Mouse (Mus musculus): ENCODE data around the gene C2cd4b. TPM values are rescaled to one million over a fixed set of nuclear protein-coding genes. Genes with fewer than 3 reads are reported as not detected.

C2cd4b gene
- polyA plus RNA-seq (2012; rRNA removed; ENCODE audit: low replicate concordance) = 5.4 and 14.9 TPM in 2 replicates

DNA sequence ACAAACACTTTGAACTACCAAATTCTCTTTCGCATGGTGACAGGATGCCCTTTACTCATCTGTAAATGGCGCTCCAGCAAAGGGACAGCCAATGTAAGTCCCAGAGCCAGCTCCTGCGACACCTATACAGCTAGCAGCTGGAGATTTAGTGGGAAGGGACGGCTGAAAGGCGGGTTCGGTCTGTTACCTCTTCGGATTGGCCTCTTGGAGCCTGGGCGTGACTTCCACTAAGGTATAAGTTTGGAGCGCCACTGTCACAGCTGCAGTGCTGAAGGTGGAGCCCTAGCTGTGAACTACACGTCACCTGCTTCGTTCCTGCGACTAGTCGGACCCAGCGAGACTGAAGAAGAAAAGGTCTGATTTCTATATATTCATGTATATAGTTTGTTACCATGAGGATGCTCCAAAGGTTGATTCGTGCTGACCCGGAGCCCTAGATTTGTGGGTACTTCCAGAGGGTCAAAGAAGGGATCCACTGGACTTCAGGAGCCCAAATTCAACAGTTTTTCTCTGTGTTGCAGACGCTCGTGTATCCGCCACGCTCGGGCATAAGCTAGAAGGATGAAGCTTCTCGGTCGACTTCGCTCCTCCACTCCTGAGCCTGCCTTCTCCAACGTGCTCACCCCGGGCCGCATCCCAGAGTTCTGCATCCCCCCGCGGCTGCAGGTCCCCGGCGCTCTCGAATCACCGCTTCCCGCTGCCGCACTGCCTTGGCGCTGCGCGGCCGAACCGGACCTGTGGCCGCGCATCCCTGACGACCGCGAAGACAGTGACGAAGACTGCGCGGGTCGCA lies at the start of gene C2cd4b:
TSS of gene C2cd4b (plus strand) at position 275 of the 793 bp plus-strand sequence.

Other genes starting within 250 kb of the C2cd4b start
- gene Tln2, start 199.7 kb upstream of the C2cd4b start, polyA plus RNA-seq (2012; rRNA removed; ENCODE audit: low replicate concordance) = 2.8 and 4.2 TPM in 2 replicates
- 1.7 and 26.2 TPM in 2 replicates for gene C2cd4a, start 72.9 kb downstream of the C2cd4b start, polyA plus RNA-seq (2012; rRNA removed; ENCODE audit: low replicate concordance)
- gene Vps13c, start 81.0 kb downstream of the C2cd4b start, polyA plus RNA-seq (2012; rRNA removed; ENCODE audit: low replicate concordance) = 0.28 and 1.1 TPM in 2 replicates

Data from duodenum, adult 2 months (tissue).